Mouse (Mus musculus): Measurements from ENCODE around the gene Wars.

DNA sequence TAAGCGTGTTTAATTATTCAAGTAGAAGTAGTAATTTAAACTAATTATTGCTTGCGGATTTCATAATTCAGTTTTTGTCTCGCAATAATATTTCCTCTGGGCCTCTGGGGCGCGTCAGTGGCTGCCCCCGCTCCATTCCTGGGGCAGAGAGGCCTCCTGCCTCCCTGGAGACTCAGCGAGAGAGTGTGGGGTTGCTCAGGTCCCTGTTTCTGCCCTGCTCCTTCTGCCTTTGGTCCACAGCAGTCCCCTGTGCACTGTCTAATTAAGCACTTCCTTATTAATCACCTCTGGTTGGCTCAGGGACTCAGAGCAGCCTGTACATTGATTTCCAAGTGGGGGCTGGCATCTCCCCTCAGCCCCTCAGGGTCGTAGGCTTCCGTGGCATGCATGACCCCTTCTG, 23.5 kb upstream of the Wars start:
- TF ChIP-seq CTCF (conservative IDR thresholded peaks at IDR 0.05; ENCODE audit: low read length) (no peak), POU5F1 (IDR thresholded peaks at IDR 0.05; ENCODE audit: borderline replicate concordance, low read length) (no peak), NANOG (IDR thresholded peaks at IDR 0.05; ENCODE audit: borderline replicate concordance, low read length) (no peak)

Measured in E14TG2a.4 (cell line).